Mouse (Mus musculus): ENCODE measurements around the gene Vax1.

Vax1 gene

GRCm38 (mm10) chr19:59169936-59170765 is at the start of gene Vax1:
Gene Vax1, minus strand, starts transcription at chr19:59170056.
- no peak for DNase-seq (ENCODE audit: low spot score in 2 of 2)

GRCm38 (mm10) chr19:59218991-59219390 is 49.1 kb upstream of the Vax1 start, which contains the start of gene Kcnk18:
Gene Kcnk18, plus strand, starts transcription at chr19:59219214.
- no peak for DNase-seq (ENCODE audit: low spot score in 2 of 2)

- DNase-seq (ENCODE audit: low spot score in 2 of 2), result no peak
Measured at GRCm38 (mm10) chr19:59216891-59217290, 47.0 kb upstream of the Vax1 start.

GRCm38 (mm10) chr19:59208986-59209385 is 39.1 kb upstream of the Vax1 start:
- no peak for DNase-seq (ENCODE audit: low spot score in 2 of 2)

GRCm38 (mm10) chr19:59208475-59208874 is 38.6 kb upstream of the Vax1 start:
- peak in 1 of 2 experiments; percentile 41 for DNase-seq (ENCODE audit: low spot score in 2 of 2)

- DNase-seq (ENCODE audit: low spot score in 2 of 2), result peak; percentile 25 to 59
Measured at GRCm38 (mm10) chr19:59198161-59198560, 28.3 kb upstream of the Vax1 start.

- peak; percentile 9 to 51 for DNase-seq (ENCODE audit: low spot score in 2 of 2)
Measured at GRCm38 (mm10) chr19:59196111-59196666, 26.3 kb upstream of the Vax1 start.

GRCm38 (mm10) chr19:59195181-59195770 is 25.4 kb upstream of the Vax1 start:
- DNase-seq (ENCODE audit: low spot score in 2 of 2), result no peak

GRCm38 (mm10) chr19:59193986-59194820 is 24.3 kb upstream of the Vax1 start:
- DNase-seq (ENCODE audit: low spot score in 2 of 2), result no peak

- no peak for DNase-seq (ENCODE audit: low spot score in 2 of 2)
Measured at GRCm38 (mm10) chr19:59193456-59193855, 23.6 kb upstream of the Vax1 start.

GRCm38 (mm10) chr19:59192491-59192890 is 22.6 kb upstream of the Vax1 start:
- no peak for DNase-seq (ENCODE audit: low spot score in 2 of 2)

GRCm38 (mm10) chr19:59191123-59191505 is 21.3 kb upstream of the Vax1 start:
- no peak for DNase-seq (ENCODE audit: low spot score in 2 of 2)

GRCm38 (mm10) chr19:59190431-59191122 is 20.7 kb upstream of the Vax1 start:
- no peak for DNase-seq (ENCODE audit: low spot score in 2 of 2)

GRCm38 (mm10) chr19:59188981-59189380 is 19.1 kb upstream of the Vax1 start:
- no peak for DNase-seq (ENCODE audit: low spot score in 2 of 2)

- no peak for DNase-seq (ENCODE audit: low spot score in 2 of 2)
Measured at GRCm38 (mm10) chr19:59184000-59184399, 14.1 kb upstream of the Vax1 start.

- no peak for DNase-seq (ENCODE audit: low spot score in 2 of 2)
Measured at GRCm38 (mm10) chr19:59173341-59174015, 3.6 kb upstream of the Vax1 start.

- DNase-seq (ENCODE audit: low spot score in 2 of 2), result no peak
Measured at GRCm38 (mm10) chr19:59172781-59173180, 2.9 kb upstream of the Vax1 start.

GRCm38 (mm10) chr19:59171871-59172245 is 2.0 kb upstream of the Vax1 start:
- no peak for DNase-seq (ENCODE audit: low spot score in 2 of 2)

GRCm38 (mm10) chr19:59171151-59171870 is 1.5 kb upstream of the Vax1 start:
- no peak for DNase-seq (ENCODE audit: low spot score in 2 of 2)

- no peak for DNase-seq (ENCODE audit: low spot score in 2 of 2)
Measured at GRCm38 (mm10) chr19:59170766-59171095, 875 bp upstream of the Vax1 start.

Measured in urinary bladder, adult 18-20 months (tissue).